Mouse (Mus musculus): Measurements from ENCODE around the gene Tgm2. TPM values are rescaled to one million over a fixed set of nuclear protein-coding genes. Genes with fewer than 3 reads are reported as not detected.

Tgm2 gene
- polyA plus RNA-seq, 1 experiment from 2014 or later = 160 TPM

DNA sequence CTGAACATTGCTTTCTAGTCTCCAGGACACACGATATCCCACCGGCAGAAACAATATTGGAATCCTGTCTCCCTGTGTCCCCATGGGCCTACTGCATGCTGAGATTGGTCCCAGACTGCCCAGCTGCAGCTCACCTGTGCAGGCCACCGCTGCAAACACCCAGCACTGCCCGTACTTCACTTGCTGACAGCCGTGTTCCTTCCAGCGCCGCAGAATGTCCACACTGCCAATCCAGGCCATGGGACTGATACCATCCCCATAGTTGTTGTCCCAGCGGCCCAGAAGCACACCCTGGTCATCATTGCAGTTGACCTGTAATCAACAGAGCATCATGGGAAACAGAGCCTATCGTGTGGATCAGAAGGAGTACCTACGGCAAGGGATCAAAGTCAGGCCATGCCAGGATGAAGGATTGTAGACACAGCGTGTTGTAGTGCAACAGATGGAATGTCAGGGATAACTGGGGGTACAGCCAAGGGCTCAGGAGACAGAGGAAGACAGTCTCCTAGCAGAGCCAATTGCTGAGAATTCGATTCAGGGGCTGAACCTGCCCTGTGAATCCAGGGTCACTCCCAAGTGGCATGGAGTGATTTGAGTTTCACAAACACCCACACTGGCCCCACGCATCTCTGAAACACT lies 14.9 kb downstream of the Tgm2 start:
- Histone ChIP-seq H3K36me3 (ENCODE audit: control insufficient read depth, insufficient read depth, low read length) (peaks cover 97% of the 10 kb centered on the region), H3K9me3 (ENCODE audit: control insufficient read depth, low read length) (no peaks in the 10 kb centered on the region), H3K4me3 (ENCODE audit: control insufficient read depth in 1 of 2, insufficient read depth in 1 of 2, low read depth in 1 of 2, low read length in 2 of 2) (no peak overlapping the region), H3K27ac (replicated peaks in 1 of 2; ENCODE audit: control insufficient read depth in 1 of 2, insufficient read depth in 1 of 2, low read depth in 2 of 2, low read length in 2 of 2) (peak overlapping the region; percentile 23 to 79; a peak in 3 of 4 replicates), H3K9ac (ENCODE audit: low read length) (no peak overlapping the region), H3K4me2 (ENCODE audit: low read length) (no peak overlapping the region), H3K27me3 (ENCODE audit: control insufficient read depth, insufficient read depth, low read length) (no peaks in the 10 kb centered on the region), H3K4me1 (ENCODE audit: control insufficient read depth in 2 of 2, insufficient read depth in 2 of 2, low read length in 2 of 2) (peaks cover 36 to 63% of the 10 kb centered on the region in 2 experiments)
- no peak for ATAC-seq (ENCODE audit: insufficient number of reproducible peaks, insufficient read depth, low FRiP score, low read depth)
- 84% methylated on average over 13 of the region's 13 CpGs for WGBS

DNA sequence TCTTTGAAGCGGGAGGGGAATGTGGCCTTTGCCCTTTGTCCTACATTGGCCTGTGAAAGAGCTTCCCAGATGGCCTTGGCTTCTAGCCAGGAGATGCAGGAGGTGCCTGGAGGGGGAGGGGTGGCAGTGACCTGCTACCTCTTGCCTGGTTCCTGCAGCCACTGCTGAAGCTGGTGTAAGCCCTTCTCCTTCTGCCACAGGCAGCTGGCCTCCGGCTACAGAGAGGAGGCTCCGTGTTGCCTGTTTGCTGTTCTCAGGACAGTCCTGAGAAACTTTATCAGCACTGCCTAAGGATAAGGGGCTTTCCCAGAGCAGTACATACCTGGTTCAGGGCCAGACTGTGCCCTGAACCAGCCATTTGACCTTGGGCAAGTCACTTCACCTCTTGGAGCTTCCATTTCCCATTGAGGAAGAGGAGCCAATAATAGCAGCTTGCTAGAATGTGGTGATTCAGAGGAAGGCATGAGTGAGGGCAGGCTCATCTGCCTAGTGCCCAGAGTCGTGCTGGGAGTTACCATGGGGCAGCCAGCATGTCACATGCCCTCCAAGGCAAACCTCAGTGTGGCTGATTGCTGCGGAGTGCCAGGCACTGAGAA lies 15.7 kb downstream of the Tgm2 start:
- 0 out of 2 replicates have a peak, but pooled peaks have one; percentile 15 for ATAC-seq (ENCODE audit: insufficient number of reproducible peaks, insufficient read depth, low FRiP score, low read depth)
- peak overlapping the region; percentile 60 to 79 for H3K27ac ChIP-seq (replicated peaks in 1 of 2; ENCODE audit: control insufficient read depth in 1 of 2, insufficient read depth in 1 of 2, low read depth in 2 of 2, low read length in 2 of 2)

DNA sequence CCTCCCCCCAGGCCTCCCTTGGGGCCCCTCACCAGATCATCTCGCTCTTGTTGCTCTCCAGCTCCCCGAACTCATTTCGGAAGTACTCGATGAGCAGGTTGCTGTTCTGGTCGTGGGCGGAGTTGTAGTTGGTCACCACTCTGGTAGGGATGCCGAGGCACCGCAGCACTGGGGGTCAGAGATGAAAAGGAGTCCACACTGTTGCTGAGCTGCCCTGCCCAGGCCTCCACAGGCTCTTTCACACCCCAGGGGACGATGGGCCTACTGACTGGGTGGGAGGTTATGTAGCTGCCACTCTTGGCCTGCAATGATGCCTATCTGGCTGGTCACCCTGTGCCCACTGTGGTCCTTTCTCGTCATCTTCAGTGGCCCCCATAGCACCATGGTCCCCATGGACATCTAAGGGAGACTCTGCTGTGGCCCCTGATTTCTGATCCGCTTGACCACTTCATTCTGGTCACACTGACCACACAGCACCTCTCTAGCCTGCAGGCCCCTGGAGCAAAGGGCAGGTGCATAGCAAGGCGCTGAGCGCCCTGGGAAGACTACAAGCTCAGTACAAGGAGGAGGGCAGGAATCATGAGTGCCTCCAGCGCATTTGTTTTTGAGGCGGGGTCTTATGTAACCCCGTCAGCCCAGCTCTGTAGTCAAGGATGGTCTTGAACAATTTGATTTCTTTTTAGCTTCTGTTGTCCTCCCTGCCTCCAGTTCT lies 16.8 kb downstream of the Tgm2 start:
- WGBS = 66% methylated on average over 16 of the region's 16 CpGs
- Histone ChIP-seq H3K4me3 (ENCODE audit: control insufficient read depth in 1 of 2, insufficient read depth in 1 of 2, low read depth in 1 of 2, low read length in 2 of 2) (no peak overlapping the region), H3K4me1 (ENCODE audit: control insufficient read depth in 2 of 2, insufficient read depth in 2 of 2, low read length in 2 of 2) (peaks cover 34 to 56% of the 10 kb centered on the region in 2 experiments), H3K27me3 (ENCODE audit: control insufficient read depth, insufficient read depth, low read length) (no peaks in the 10 kb centered on the region), H3K9me3 (ENCODE audit: control insufficient read depth, low read length) (no peaks in the 10 kb centered on the region), H3K27ac (replicated peaks in 1 of 2; ENCODE audit: control insufficient read depth in 1 of 2, insufficient read depth in 1 of 2, low read depth in 2 of 2, low read length in 2 of 2) (peak overlapping the region; percentile 19 to 79), H3K4me2 (ENCODE audit: low read length) (no peak overlapping the region), H3K36me3 (ENCODE audit: control insufficient read depth, insufficient read depth, low read length) (peaks cover 98% of the 10 kb centered on the region), H3K9ac (ENCODE audit: low read length) (peak overlapping the region; percentile 62)
- no peak for ATAC-seq (ENCODE audit: insufficient number of reproducible peaks, insufficient read depth, low FRiP score, low read depth)

More for the DNA sequence above, 15.7 kb downstream of the Tgm2 start:
- Histone ChIP-seq H3K4me2 (ENCODE audit: low read length) (no peak overlapping the region), H3K4me1 (ENCODE audit: control insufficient read depth in 2 of 2, insufficient read depth in 2 of 2, low read length in 2 of 2) (peaks cover 34 to 57% of the 10 kb centered on the region in 2 experiments), H3K27me3 (ENCODE audit: control insufficient read depth, insufficient read depth, low read length) (no peaks in the 10 kb centered on the region), H3K4me3 (ENCODE audit: control insufficient read depth in 1 of 2, insufficient read depth in 1 of 2, low read depth in 1 of 2, low read length in 2 of 2) (no peak overlapping the region), H3K36me3 (ENCODE audit: control insufficient read depth, insufficient read depth, low read length) (peaks cover 98% of the 10 kb centered on the region), H3K9ac (ENCODE audit: low read length) (peak overlapping the region; percentile 22), H3K9me3 (ENCODE audit: control insufficient read depth, low read length) (no peaks in the 10 kb centered on the region)
- 29% methylated on average over 5 of the region's 5 CpGs for WGBS

- H3K9me3 ChIP-seq (ENCODE audit: control insufficient read depth, low read length) = no peaks in the 10 kb centered on the region
- no peak for ATAC-seq (ENCODE audit: insufficient number of reproducible peaks, insufficient read depth, low FRiP score, low read depth)
Measured at GRCm38 (mm10) chr2:158128461-158129130, 17.6 kb downstream of the Tgm2 start.

DNA sequence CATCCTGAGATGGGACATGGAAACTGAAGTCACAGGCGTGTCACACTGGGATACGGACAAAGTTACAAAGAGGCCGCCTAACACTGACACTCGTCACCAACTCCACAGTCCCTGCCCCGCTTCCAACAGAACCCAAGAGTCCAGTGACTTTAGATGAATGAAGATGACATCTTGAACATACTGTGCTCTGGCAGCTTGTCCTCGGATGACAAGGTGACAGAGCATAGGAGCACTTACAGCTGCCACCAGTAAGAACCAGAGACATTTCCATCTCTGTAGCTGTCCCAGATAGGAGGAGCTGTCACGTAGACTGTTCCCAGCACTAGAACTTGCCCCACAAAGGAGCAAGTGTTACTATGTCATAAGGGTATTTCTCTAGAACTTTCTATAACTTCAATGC lies 18.4 kb downstream of the Tgm2 start:
- H3K4me2 ChIP-seq (ENCODE audit: low read length) = no peak overlapping the region
- peak; percentile 62 for ATAC-seq (ENCODE audit: insufficient number of reproducible peaks, insufficient read depth, low FRiP score, low read depth)
- H3K4me3 ChIP-seq (ENCODE audit: control insufficient read depth in 1 of 2, insufficient read depth in 1 of 2, low read depth in 1 of 2, low read length in 2 of 2) = no peak overlapping the region
- H3K27me3 ChIP-seq (ENCODE audit: control insufficient read depth, insufficient read depth, low read length) = no peaks in the 10 kb centered on the region
- WGBS = 41% methylated on average over 7 of the region's 7 CpGs
- no peak overlapping the region; the same call in none of the 2 replicates for H3K9ac ChIP-seq (ENCODE audit: low read length)
- peaks cover 41 to 63% of the 10 kb centered on the region in 2 experiments for H3K4me1 ChIP-seq (ENCODE audit: control insufficient read depth in 2 of 2, insufficient read depth in 2 of 2, low read length in 2 of 2)
- H3K36me3 ChIP-seq (ENCODE audit: control insufficient read depth, insufficient read depth, low read length) = peaks cover 98% of the 10 kb centered on the region
- H3K9me3 ChIP-seq (ENCODE audit: control insufficient read depth, low read length) = no peaks in the 10 kb centered on the region
- peak overlapping the region; percentile 75 to 79 for H3K27ac ChIP-seq (replicated peaks in 1 of 2; ENCODE audit: control insufficient read depth in 1 of 2, insufficient read depth in 1 of 2, low read depth in 2 of 2, low read length in 2 of 2)

More at GRCm38 (mm10) chr2:158128461-158129130, 17.6 kb downstream of the Tgm2 start:
- Histone ChIP-seq H3K4me2 (ENCODE audit: low read length) (no peak overlapping the region), H3K27ac (replicated peaks in 1 of 2; ENCODE audit: control insufficient read depth in 1 of 2, insufficient read depth in 1 of 2, low read depth in 2 of 2, low read length in 2 of 2) (peak overlapping the region; percentile 75 to 79), H3K9ac (ENCODE audit: low read length) (peak overlapping the region; percentile 62), H3K4me3 (ENCODE audit: control insufficient read depth in 1 of 2, insufficient read depth in 1 of 2, low read depth in 1 of 2, low read length in 2 of 2) (no peak overlapping the region), H3K27me3 (ENCODE audit: control insufficient read depth, insufficient read depth, low read length) (no peaks in the 10 kb centered on the region), H3K4me1 (ENCODE audit: control insufficient read depth in 2 of 2, insufficient read depth in 2 of 2, low read length in 2 of 2) (peaks cover 36 to 56% of the 10 kb centered on the region in 2 experiments), H3K36me3 (ENCODE audit: control insufficient read depth, insufficient read depth, low read length) (peaks cover 98% of the 10 kb centered on the region)
- 54% methylated on average over 8 of the region's 8 CpGs for WGBS

DNA sequence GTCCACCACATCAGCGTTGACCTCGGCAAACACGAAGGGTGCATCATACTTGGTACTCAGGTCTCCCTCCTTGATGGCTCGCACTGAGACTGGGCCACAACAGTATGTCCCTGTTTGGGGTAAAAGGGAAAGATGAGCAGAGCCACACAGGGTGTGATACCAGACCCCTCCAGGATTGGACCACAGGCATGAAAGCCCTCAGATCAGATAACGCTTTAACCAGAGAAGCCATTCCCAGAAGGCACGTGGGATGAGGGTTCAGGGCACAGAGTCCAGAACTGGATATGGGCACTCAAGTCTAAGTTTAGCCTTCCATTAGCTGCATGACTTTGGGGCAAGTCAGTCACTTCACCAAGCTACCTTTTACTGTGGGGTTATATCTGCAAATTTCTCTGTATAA lies 19.0 kb downstream of the Tgm2 start:
- Histone ChIP-seq H3K27me3 (ENCODE audit: control insufficient read depth, insufficient read depth, low read length) (no peaks in the 10 kb centered on the region), H3K9ac (ENCODE audit: low read length) (no peak overlapping the region; the same call in 1 of the 2 replicates), H3K36me3 (ENCODE audit: control insufficient read depth, insufficient read depth, low read length) (peaks cover 98% of the 10 kb centered on the region), H3K27ac (replicated peaks in 1 of 2; ENCODE audit: control insufficient read depth in 1 of 2, insufficient read depth in 1 of 2, low read depth in 2 of 2, low read length in 2 of 2) (peak overlapping the region; percentile 75 to 79; a peak in 3 of 4 replicates), H3K4me1 (ENCODE audit: control insufficient read depth in 2 of 2, insufficient read depth in 2 of 2, low read length in 2 of 2) (peaks cover 45 to 69% of the 10 kb centered on the region in 2 experiments), H3K9me3 (ENCODE audit: control insufficient read depth, low read length) (no peaks in the 10 kb centered on the region), H3K4me2 (ENCODE audit: low read length) (no peak overlapping the region), H3K4me3 (ENCODE audit: control insufficient read depth in 1 of 2, insufficient read depth in 1 of 2, low read depth in 1 of 2, low read length in 2 of 2) (no peak overlapping the region)
- WGBS = 74% methylated on average over 6 of the region's 6 CpGs
- no peak for ATAC-seq (ENCODE audit: insufficient number of reproducible peaks, insufficient read depth, low FRiP score, low read depth)

- Histone ChIP-seq H3K4me1 (ENCODE audit: control insufficient read depth in 2 of 2, insufficient read depth in 2 of 2, low read length in 2 of 2) (peaks cover 26 to 44% of the 10 kb centered on the region in 2 experiments), H3K27ac (replicated peaks in 1 of 2; ENCODE audit: control insufficient read depth in 1 of 2, insufficient read depth in 1 of 2, low read depth in 2 of 2, low read length in 2 of 2) (peak overlapping the region; percentile 71 to 85), H3K9me3 (ENCODE audit: control insufficient read depth, low read length) (no peaks in the 10 kb centered on the region), H3K27me3 (ENCODE audit: control insufficient read depth, insufficient read depth, low read length) (no peaks in the 10 kb centered on the region), H3K36me3 (ENCODE audit: control insufficient read depth, insufficient read depth, low read length) (peaks cover 100% of the 10 kb centered on the region), H3K4me2 (ENCODE audit: low read length) (no peak overlapping the region), H3K9ac (ENCODE audit: low read length) (peak overlapping the region; percentile 1; the same call in 1 of the 2 replicates), H3K4me3 (ENCODE audit: control insufficient read depth in 1 of 2, insufficient read depth in 1 of 2, low read depth in 1 of 2, low read length in 2 of 2) (no peak overlapping the region)
- WGBS = 16% methylated on average over 6 of the region's 6 CpGs
- peak; percentile 75 for ATAC-seq (ENCODE audit: insufficient number of reproducible peaks, insufficient read depth, low FRiP score, low read depth)
Measured at GRCm38 (mm10) chr2:158122814-158123213, 23.4 kb downstream of the Tgm2 start.

Measured in heart, embryonic 14.5 days (tissue).